Mouse (Mus musculus) liver, postnatal 0 days (tissue): Measurements from ENCODE around the gene Abl1. TPM values are rescaled to one million over a fixed set of nuclear protein-coding genes. Genes with fewer than 3 reads are reported as not detected.

ENCODE experiments used
- ATAC-seq: fragments of 200-750 bp; cut with Nextera tagmentation; 2 replicates; pipeline ENCODE4 v1.8.0; 2017; ENCODE audit warnings: mild to moderate bottlenecking, moderate library complexity
- DNase-seq: peaks from one replicate; pipeline ENCODE4 v3.0.0-alpha.2; 2016
- H3K27ac ChIP-seq: fragments of 300-500 bp; sonication (generic); 2 replicates; pipeline ENCODE4 v1.5.1; 2014; ENCODE audit warnings: antibody characterized with exemption, moderate library complexity, mild to moderate bottlenecking, low read depth
- H3K27me3 ChIP-seq: fragments of 300-500 bp; sonication (generic); 2 replicates; pipeline ENCODE4 v1.6.1; 2014; ENCODE audit warnings: low read length, control low read depth, mixed read lengths; ENCODE audit not compliant: insufficient read depth
- H3K36me3 ChIP-seq: fragments of 300-500 bp; sonication (generic); replicated peaks from 2 replicates; pipeline ENCODE4 v1.6.1; 2014; ENCODE audit warnings: mild to moderate bottlenecking, control low read depth, low read length, moderate library complexity, mixed read lengths; ENCODE audit not compliant: insufficient read depth
- H3K4me1 ChIP-seq: fragments of 300-500 bp; sonication (generic); 2 replicates; pipeline ENCODE4 v1.6.1; 2014; ENCODE audit warnings: antibody characterized with exemption, mild to moderate bottlenecking, control low read depth; ENCODE audit not compliant: insufficient read depth
- H3K4me2 ChIP-seq: fragments of 300-500 bp; sonication (generic); 2 replicates; pipeline ENCODE4 v1.6.1; 2014; ENCODE audit warnings: low read depth, mild to moderate bottlenecking, low read length, moderate library complexity, mixed read lengths
- H3K4me3 ChIP-seq: fragments of 300-500 bp; sonication (generic); 2 replicates; pipeline ENCODE4 v1.5.1; 2014; ENCODE audit warnings: low read depth, low read length
- H3K9ac ChIP-seq: fragments of 300-500 bp; sonication (generic); replicated peaks from 2 replicates; pipeline ENCODE4 v1.6.1; 2014; ENCODE audit warnings: mild to moderate bottlenecking, moderate library complexity
- H3K9me3 ChIP-seq: fragments of 300-500 bp; sonication (generic); 2 replicates; pipeline ENCODE4 v1.6.1; 2016; ENCODE audit warnings: mild to moderate bottlenecking, control low read depth, low read length, mixed read lengths
- CTCF ChIP-seq: sonication (generic); IDR thresholded peaks from 2 replicates; pipeline ENCODE4 v1.5.1; 2016; ENCODE audit warnings: antibody characterized with exemption, low read depth
- EP300 ChIP-seq: IDR thresholded peaks from 2 replicates; pipeline ENCODE4 v1.6.1; 2016; ENCODE audit warnings: antibody characterized with exemption, low read depth, mild to moderate bottlenecking
- WGBS: fragments of 180-500 bp; shearing (Covaris S2); extraction: QIAGEN DNeasy Blood & Tissue Kit; methylation state at CpG from one replicate; pipeline ENCODE4 v1.1.7; 2014; ENCODE audit not compliant: insufficient replicate concordance; 5-methylcytosine and 5-hydroxymethylcytosine counted together
- polyA plus RNA-seq: library from polyadenylated mRNA; unstranded; fragments of >200 nt; fragmentation: Nextera tagmentation; extraction: Ambion mirVana; gene quantifications from 2 replicates; pipeline ENCODE4 v1.2.1, GENCODE M21; 2015

Abl1 gene
- polyA plus RNA-seq, 1 experiment from 2014 or later, result 4.1 TPM

- H3K27ac ChIP-seq, result no peak overlapping the region
- 49% methylated on average over 10 of the region's 10 CpGs for WGBS
- H3K4me2 ChIP-seq, result no peak overlapping the region
- ATAC-seq (no peak), DNase-seq (no peak)
- H3K27me3 ChIP-seq, result no peaks in the 10 kb centered on the region
- no peaks in the 10 kb centered on the region for H3K36me3 ChIP-seq
- no peak overlapping the region for H3K9ac ChIP-seq
- H3K4me3 ChIP-seq, result no peak overlapping the region
- H3K9me3 ChIP-seq, result no peaks in the 10 kb centered on the region
- no peak for TF ChIP-seq EP300
- no peak for TF ChIP-seq CTCF
- H3K4me1 ChIP-seq, result peaks cover 15% of the 10 kb centered on the region
These were observed 61.0 kb downstream of the Abl1 start for GRCm38 (mm10) chr2:31749046-31749709.

DNA sequence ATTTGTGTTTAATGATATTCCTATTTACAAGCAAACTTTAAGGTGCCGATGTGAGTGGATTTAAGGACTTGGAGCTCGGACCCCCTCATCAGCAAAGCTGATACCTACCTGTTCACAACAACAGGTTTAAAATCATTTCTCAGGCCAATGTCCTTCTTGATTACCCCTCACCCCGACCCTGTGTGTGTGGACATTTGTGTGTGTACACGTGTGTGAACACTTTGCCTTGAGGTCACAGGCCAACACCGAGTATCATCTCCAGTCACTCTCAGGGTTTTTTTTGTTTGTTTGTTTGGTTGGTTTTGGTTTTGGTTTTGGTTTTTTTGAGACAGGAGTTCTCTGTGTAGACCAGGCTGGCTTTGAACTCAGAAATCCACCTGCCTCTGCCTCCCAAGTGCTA lies 62.0 kb downstream of the Abl1 start:
- H3K27ac ChIP-seq, result no peak overlapping the region
- 78% methylated on average over 5 of the region's 5 CpGs for whole genome bisulfite sequencing
- no peaks in the 10 kb centered on the region for H3K9me3 ChIP-seq

DNA sequence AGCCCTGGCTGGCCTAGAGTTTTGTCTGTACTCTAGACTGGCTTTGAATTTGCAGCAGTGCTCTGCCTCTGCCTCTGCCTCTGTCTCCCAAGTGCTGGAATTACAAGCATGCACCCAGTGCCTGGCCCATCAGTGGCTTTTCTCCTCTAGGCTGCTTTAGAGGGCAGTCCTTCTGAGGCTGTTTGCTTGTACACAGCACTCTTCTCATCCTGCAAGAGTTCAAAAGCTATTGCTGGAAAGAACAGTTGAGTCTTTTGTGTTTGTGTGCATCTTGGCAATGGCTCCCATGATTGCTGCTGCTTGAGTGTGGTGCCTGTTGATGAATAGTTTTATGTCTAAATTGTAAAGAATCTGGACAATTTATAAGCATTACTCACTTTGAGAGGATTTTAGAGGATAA lies 69.3 kb downstream of the Abl1 start:
- DNase-seq (no peak), ATAC-seq (no peak)
- no peaks in the 10 kb centered on the region for H3K9me3 ChIP-seq
- H3K4me1 ChIP-seq, result peaks cover 30% of the 10 kb centered on the region
- TF ChIP-seq CTCF (no peak), EP300 (no peak)
- no peak overlapping the region for H3K27ac ChIP-seq
- H3K9ac ChIP-seq, result no peak overlapping the region
- H3K36me3 ChIP-seq, result no peaks in the 10 kb centered on the region
- no peaks in the 10 kb centered on the region for H3K27me3 ChIP-seq
- H3K4me2 ChIP-seq, result no peak overlapping the region
- no peak overlapping the region for H3K4me3 ChIP-seq

More for the DNA sequence above, 62.0 kb downstream of the Abl1 start:
- Histone ChIP-seq H3K4me1 (peaks cover 11% of the 10 kb centered on the region), H3K36me3 (no peaks in the 10 kb centered on the region), H3K4me3 (no peak overlapping the region), H3K27me3 (no peaks in the 10 kb centered on the region), H3K9ac (no peak overlapping the region), H3K4me2 (no peak overlapping the region)
- TF ChIP-seq CTCF (no peak), EP300 (no peak)
- ATAC-seq (peak; percentile 48; the same call in 1 of the 2 replicates), DNase-seq (no peak)

DNA sequence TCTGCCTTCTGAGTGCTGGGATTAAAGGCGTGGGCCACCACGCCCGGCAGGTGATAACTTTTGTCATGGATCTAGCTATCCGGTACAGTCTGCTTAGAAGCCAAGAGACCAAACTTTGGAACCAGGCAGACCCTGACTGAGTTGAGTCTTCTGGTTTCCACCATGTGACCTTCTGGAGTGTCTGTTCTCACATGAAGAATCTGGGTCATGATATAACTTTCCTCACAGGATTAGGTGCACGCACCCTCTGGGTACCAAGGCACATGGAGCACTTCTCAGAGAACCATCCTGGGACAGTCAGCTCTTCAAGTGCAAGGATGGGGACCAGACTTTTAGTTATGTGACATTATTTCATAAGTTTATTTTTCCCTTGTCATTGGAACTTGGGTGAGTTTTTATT lies 70.8 kb downstream of the Abl1 start:
- DNase-seq, result no peak
- H3K27me3 ChIP-seq, result no peaks in the 10 kb centered on the region
- no peaks in the 10 kb centered on the region for H3K9me3 ChIP-seq
- WGBS, result 83% methylated on average over 5 of the region's 5 CpGs
- H3K4me1 ChIP-seq, result peaks cover 40% of the 10 kb centered on the region
- peak overlapping the region; percentile 81; the same call in 1 of the 2 replicates for H3K4me2 ChIP-seq
- TF ChIP-seq CTCF, result no peak
- H3K4me3 ChIP-seq, result peak overlapping the region; percentile 70; the same call in 1 of the 2 replicates
- H3K27ac ChIP-seq, result no peak overlapping the region
- no peaks in the 10 kb centered on the region for H3K36me3 ChIP-seq
- no peak for ATAC-seq
- no peak overlapping the region; the same call in 1 of the 2 replicates for H3K9ac ChIP-seq

GRCm38 (mm10) chr2:31759751-31760460 lies 71.7 kb downstream of the Abl1 start:
- Histone ChIP-seq H3K4me2 (peak overlapping the region; percentile 81), H3K27me3 (no peaks in the 10 kb centered on the region), H3K36me3 (no peaks in the 10 kb centered on the region), H3K4me3 (peak overlapping the region; percentile 70), H3K27ac (peak overlapping the region; percentile 87), H3K9ac (peak overlapping the region; percentile 88), H3K4me1 (peaks cover 40% of the 10 kb centered on the region), H3K9me3 (no peaks in the 10 kb centered on the region)
- ATAC-seq, result peak; percentile 95
- WGBS, result under 1% methylated on average over 41 of the region's 42 CpGs
- TF ChIP-seq EP300 (no peak), CTCF (no peak)
- peak; percentile 85 for DNase-seq

DNA sequence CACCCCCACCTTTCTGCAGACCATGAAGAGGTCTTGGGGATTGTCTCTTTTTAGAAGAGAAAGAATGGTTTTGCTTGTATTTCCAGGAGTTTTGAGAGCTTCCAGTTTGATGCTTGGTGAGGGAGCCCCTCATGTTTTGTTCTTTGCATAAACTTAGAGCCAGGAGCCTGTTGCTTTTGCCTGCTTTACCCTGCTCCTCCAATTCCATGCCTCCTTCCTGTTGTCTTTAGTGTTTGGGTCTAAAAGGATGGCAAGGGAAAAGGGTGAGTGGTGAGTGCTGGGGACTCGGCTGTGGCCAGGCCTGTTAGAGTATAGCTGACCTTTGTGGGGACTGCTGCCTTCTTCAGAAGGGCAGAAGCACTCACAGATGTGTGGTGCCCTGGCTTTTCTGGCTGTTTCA lies 72.3 kb downstream of the Abl1 start:
- Histone ChIP-seq H3K27ac (peak overlapping the region; percentile 87), H3K4me1 (peaks cover 44% of the 10 kb centered on the region), H3K36me3 (no peaks in the 10 kb centered on the region), H3K27me3 (no peaks in the 10 kb centered on the region), H3K9me3 (no peaks in the 10 kb centered on the region), H3K4me3 (peak overlapping the region; percentile 70), H3K9ac (peak overlapping the region; percentile 88), H3K4me2 (peak overlapping the region; percentile 81)
- no peak for DNase-seq
- TF ChIP-seq EP300, result no peak
- no peak for TF ChIP-seq CTCF
- ATAC-seq, result no peak
- 6% methylated on average over 1 of the region's 1 CpGs for WGBS
